Mouse (Mus musculus) stomach, postnatal 0 days (tissue): ENCODE measurements around the gene Zbtb9.

ENCODE experiments used
- CTCF ChIP-seq: IDR thresholded peaks from 2 replicates; pipeline ENCODE4 v1.5.1; 2016; ENCODE audit warnings: antibody characterized with exemption, low read depth, mild to moderate bottlenecking, moderate library complexity
- EP300 ChIP-seq: optimal IDR thresholded peaks from 2 replicates; pipeline ENCODE3; 2016; ENCODE audit warnings: antibody characterized with exemption

- TF ChIP-seq CTCF (no peak), EP300 (no peak)
Measured at GRCm38 (mm10) chr17:26970221-26970620, 2.7 kb upstream of the Zbtb9 start.
